ENCODE assay signal across 24 mouse cellular contexts in genomic region chr3:154173556-154173955, GRCm38 (mm10).
DNase-seq lines count a peak whose midpoint lies in the region; ATAC-seq lines count a peak whose summit lies in the region.
"Had no signal": no experiment of that assay in that cellular context is flagged by ENCODE, and none has a peak within 500 bp of the region (broad histone marks: within the 10 kb centered on the region; RNA-seq: fewer than 3 reads in every experiment).

No protein-coding gene starts in this region.

- H3K4me2 ChIP-seq in forebrain, embryonic 15.5 days (replicated peaks): no peak overlapping the region
- H3K4me2 ChIP-seq in forebrain, embryonic 16.5 days (ENCODE audit: low read length): no peak overlapping the region
- no peak overlapping the region for H3K4me2 ChIP-seq in midbrain, embryonic 16.5 days (ENCODE audit: low read length)
- H3K4me2 ChIP-seq: hindbrain, embryonic 12.5 days; limb, embryonic 12.5 days; liver, embryonic 15.5 days; lung, embryonic 14.5 days; neural tube, embryonic 13.5 days had no signal

- H3K36me3 ChIP-seq in forebrain, embryonic 15.5 days: no peaks in the 10 kb centered on the region
- H3K36me3 ChIP-seq in forebrain, embryonic 16.5 days (ENCODE audit: control insufficient read depth, insufficient read depth): no peaks in the 10 kb centered on the region
- no peaks in the 10 kb centered on the region for H3K36me3 ChIP-seq in midbrain, embryonic 16.5 days (ENCODE audit: control insufficient read depth, insufficient read depth, low read length)
- H3K36me3 ChIP-seq: hindbrain, embryonic 12.5 days; limb, embryonic 12.5 days; liver, embryonic 15.5 days; neural tube, embryonic 13.5 days had no signal

- no peaks in the 10 kb centered on the region for H3K27me3 ChIP-seq in forebrain, embryonic 15.5 days
- H3K27me3 ChIP-seq in forebrain, embryonic 16.5 days (replicated peaks; ENCODE audit: control insufficient read depth, insufficient read depth, low read length): no peaks in the 10 kb centered on the region
- no peaks in the 10 kb centered on the region for H3K27me3 ChIP-seq in midbrain, embryonic 16.5 days (ENCODE audit: control insufficient read depth, insufficient read depth, low read depth, low read length)
- H3K27me3 ChIP-seq: hindbrain, embryonic 12.5 days; limb, embryonic 12.5 days; liver, embryonic 15.5 days; neural tube, embryonic 13.5 days had no signal

- no peak overlapping the region for H3K9ac ChIP-seq in forebrain, embryonic 15.5 days (replicated peaks)
- no peak overlapping the region for H3K9ac ChIP-seq in forebrain, embryonic 16.5 days (replicated peaks; ENCODE audit: low read depth, low read length)
- no peak overlapping the region for H3K9ac ChIP-seq in midbrain, embryonic 16.5 days (ENCODE audit: low read depth, low read length)
- H3K9ac ChIP-seq: hindbrain, embryonic 12.5 days; limb, embryonic 12.5 days; liver, embryonic 15.5 days; lung, embryonic 14.5 days; neural tube, embryonic 13.5 days had no signal

- H3K9me3 ChIP-seq in forebrain, embryonic 15.5 days: no peaks in the 10 kb centered on the region
- no peaks in the 10 kb centered on the region for H3K9me3 ChIP-seq in forebrain, embryonic 16.5 days (ENCODE audit: control insufficient read depth, low read length)
- no peaks in the 10 kb centered on the region for H3K9me3 ChIP-seq in midbrain, embryonic 16.5 days (replicated peaks; ENCODE audit: control insufficient read depth, low read length, poor library complexity, severe bottlenecking)
- H3K9me3 ChIP-seq: hindbrain, embryonic 12.5 days; limb, embryonic 12.5 days; liver, embryonic 15.5 days; neural tube, embryonic 13.5 days had no signal

- ATAC-seq in forebrain, embryonic 15.5 days (replicated peaks): no peak
- no peak for ATAC-seq in forebrain, embryonic 16.5 days
- ATAC-seq in midbrain, embryonic 16.5 days: no peak
- ATAC-seq: CD4-positive, CD25-positive, alpha-beta regulatory T cell, adult 4 months; intestine, embryonic 16.5 days had no signal

- peak; percentile 60 for DNase-seq in retina, postnatal 1 day
- no peak for DNase-seq in retina, embryonic 14.5 days (ENCODE audit: low spot score)
- peak; percentile 75 for DNase-seq in R1 (ENCODE audit: low read depth, low spot score)
- no peak for DNase-seq in right cerebral cortex, postnatal 4 days
- DNase-seq: adrenal gland, postnatal 14 days; cerebellum, adult 2 months; cerebellum, postnatal 14 days; gastrocnemius, postnatal 14 days; heart, postnatal 14 days; kidney, adult 9 months; kidney, postnatal 10 days; lung, embryonic 14.5 days; lung, postnatal 36 days; right cerebral cortex, postnatal 14 days; thymus, postnatal 14 days had no signal

- H3K4me1 ChIP-seq in forebrain, embryonic 15.5 days: peaks cover 26% of the 10 kb centered on the region
- peaks cover 16% of the 10 kb centered on the region for H3K4me1 ChIP-seq in forebrain, embryonic 16.5 days (replicated peaks; ENCODE audit: control insufficient read depth, insufficient read depth, low read length)
- H3K4me1 ChIP-seq in midbrain, embryonic 16.5 days (ENCODE audit: control insufficient read depth, insufficient read depth, low read length): peaks cover 14% of the 10 kb centered on the region
- H3K4me1 ChIP-seq: liver, embryonic 15.5 days had no signal

- no peak overlapping the region for H3K4me3 ChIP-seq in forebrain, embryonic 15.5 days
- no peak overlapping the region for H3K4me3 ChIP-seq in forebrain, embryonic 16.5 days (replicated peaks; ENCODE audit: low read length)
- no peak overlapping the region for H3K4me3 ChIP-seq in midbrain, embryonic 16.5 days (ENCODE audit: low read depth, low read length)
- H3K4me3 ChIP-seq: hindbrain, embryonic 12.5 days; limb, embryonic 12.5 days; liver, embryonic 15.5 days; neural tube, embryonic 13.5 days had no signal

- 32% methylated on average over 1 of the region's 1 CpGs for WGBS in forebrain, embryonic 15.5 days
- WGBS in forebrain, embryonic 16.5 days: 34% methylated on average over 1 of the region's 1 CpGs
- WGBS in midbrain, embryonic 16.5 days: 41% methylated on average over 1 of the region's 1 CpGs

- peak overlapping the region; percentile 82; the same call in 1 of the 2 replicates for H3K27ac ChIP-seq in forebrain, embryonic 15.5 days (replicated peaks)
- no peak overlapping the region for H3K27ac ChIP-seq in forebrain, embryonic 16.5 days (ENCODE audit: low read length)
- peak overlapping the region; percentile 20; the same call in 1 of the 2 replicates for H3K27ac ChIP-seq in midbrain, embryonic 16.5 days (ENCODE audit: low read length)
- H3K27ac ChIP-seq: hindbrain, embryonic 12.5 days; limb, embryonic 12.5 days; liver, embryonic 15.5 days; neural tube, embryonic 13.5 days had no signal

Comparison
In these comparisons a context has a peak if more than half of its experiments do, and no peak if none do; other contexts are left out.
1. DNase-seq: peak in retina, postnatal 1 day (single experiment) and R1 (single experiment); none in retina, embryonic 14.5 days (single experiment) and right cerebral cortex, postnatal 4 days (single experiment).